Mouse (Mus musculus): ENCODE data around the gene Abraxas2. TPM values are rescaled to one million over a fixed set of nuclear protein-coding genes. Genes with fewer than 3 reads are reported as not detected.

Abraxas2 gene
- total RNA-seq (2021), result 10 to 100 TPM; 21.4 to 21.7 TPM
- long read RNA-seq, experiment 1, transcript Abraxas2-201 (9 exons, 2,892 nt), result major isoform, 21 of 24 reads
- long read RNA-seq, experiment 1, partial matches to known transcripts, result 2 of 24 reads
- long read RNA-seq, experiment 1, other reads (novel, unspliced or antisense), result 1 of 24 reads
- long read RNA-seq, experiment 2, transcript Abraxas2-201 (9 exons, 2,892 nt), result major isoform, 14 of 17 reads
- long read RNA-seq, experiment 2, partial matches to known transcripts, result 0 of 17 reads
- long read RNA-seq, experiment 2, other reads (novel, unspliced or antisense), result 1 of 17 reads

DNA sequence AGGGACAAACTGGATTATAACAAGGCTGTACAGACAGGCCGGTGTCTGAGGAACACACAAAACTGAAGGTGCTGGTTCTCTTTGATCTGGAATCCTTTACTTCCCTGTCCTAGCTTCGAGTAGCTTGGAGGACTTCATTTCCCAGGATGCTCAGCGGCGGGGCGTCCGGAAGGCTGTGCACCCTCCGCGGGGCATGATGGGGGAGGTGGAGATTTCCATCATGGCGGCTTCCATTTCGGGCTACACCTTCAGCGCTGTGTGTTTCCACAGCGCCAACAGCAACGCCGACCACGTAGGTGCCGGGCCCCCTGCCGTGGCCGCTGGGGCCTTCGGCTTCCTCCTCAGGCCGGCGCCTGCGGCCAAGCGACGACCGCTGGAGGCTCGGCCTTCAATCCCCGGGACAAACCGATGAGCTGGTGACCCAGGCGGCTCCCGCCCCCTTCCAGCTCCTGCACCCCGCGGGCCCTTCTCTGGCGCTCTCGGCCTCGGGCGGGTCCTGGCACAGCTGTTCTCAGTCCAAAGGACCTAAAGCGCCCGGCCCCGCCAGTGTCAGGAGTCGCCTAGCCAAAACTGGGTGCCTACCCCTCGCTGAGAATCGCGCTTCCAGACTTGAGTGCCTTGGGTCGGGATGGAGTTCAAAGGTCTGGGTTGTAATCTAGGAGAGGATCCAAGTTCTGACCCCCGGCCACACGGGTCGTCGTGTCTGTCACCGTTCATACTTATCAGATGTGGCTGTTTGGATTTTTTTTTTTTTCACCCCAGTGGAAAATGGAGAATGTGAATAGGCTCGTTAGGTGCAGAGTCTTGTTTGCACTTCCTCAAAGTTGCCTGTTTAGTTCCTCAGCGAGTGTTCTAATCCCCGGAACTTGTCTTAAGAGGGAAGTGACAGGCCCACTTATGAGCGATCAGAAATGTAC lies at the start of gene Abraxas2:
Gene Abraxas2 (plus strand): TSS at position 184 of the 917 bp plus-strand sequence.
- DNase-seq, result peak; percentile 95 to 97

DNA sequence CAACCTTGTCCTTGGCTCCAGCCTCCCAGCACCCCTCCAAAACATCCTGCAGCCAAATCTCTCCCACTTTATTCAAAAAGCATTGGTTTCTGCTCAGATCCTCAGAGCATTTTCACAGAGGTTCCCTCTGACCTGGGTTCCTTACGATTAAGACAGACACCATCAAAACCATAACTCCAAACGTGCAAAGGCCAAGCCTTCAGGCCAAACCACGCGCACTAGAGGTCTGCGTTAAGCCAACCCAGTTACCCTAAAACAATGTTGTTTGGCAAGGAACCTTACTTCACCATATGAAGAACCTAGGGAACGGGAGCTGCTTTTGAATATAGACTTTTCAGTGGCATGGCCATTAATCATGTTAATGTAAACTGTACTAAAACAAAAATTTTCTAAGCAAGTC lies 49.3 kb upstream of the Abraxas2 start:
- peak in 1 of 2 experiments; percentile 26 for DNase-seq

DNA sequence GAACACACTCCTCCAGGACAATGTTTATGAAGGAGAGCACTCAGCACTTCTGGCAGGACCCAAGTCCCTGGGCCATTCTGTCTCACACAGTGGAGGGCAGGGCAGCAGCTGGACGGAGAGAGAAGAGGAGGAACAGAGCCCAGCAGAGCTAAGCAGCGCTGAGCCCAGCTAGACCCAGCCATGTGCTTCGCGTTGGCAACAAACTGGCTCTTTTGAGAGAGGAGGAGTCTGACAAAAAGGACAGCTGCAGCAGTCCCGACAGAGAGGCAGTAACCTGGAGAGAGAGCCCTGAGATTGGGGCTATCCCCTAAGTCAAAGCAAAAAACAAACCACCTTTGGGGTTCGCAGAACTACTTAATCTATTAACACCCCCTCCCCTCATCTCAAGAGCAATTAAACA lies 48.7 kb upstream of the Abraxas2 start:
- peak; percentile 73 to 85 for DNase-seq

DNA sequence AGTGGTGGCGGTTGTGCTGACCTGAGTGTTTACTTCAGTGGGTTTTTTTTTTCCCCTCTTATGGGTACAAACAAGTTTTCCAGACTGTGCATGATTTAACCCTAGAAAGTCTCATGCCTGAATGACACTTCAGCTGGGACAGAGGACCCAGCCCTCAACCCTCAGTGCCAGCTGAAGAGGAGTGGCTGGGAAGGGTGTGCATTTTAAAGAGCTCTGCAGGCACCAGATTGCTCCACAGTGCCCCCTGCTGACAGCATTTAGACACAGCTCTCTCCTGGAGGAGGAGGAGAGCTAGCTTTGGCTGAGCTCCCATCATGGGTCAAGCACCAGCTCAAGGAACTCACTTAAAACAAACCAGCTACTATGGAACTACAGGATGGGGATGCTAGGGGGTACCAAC lies 48.1 kb upstream of the Abraxas2 start:
- peak; percentile 94 to 97 for DNase-seq

DNA sequence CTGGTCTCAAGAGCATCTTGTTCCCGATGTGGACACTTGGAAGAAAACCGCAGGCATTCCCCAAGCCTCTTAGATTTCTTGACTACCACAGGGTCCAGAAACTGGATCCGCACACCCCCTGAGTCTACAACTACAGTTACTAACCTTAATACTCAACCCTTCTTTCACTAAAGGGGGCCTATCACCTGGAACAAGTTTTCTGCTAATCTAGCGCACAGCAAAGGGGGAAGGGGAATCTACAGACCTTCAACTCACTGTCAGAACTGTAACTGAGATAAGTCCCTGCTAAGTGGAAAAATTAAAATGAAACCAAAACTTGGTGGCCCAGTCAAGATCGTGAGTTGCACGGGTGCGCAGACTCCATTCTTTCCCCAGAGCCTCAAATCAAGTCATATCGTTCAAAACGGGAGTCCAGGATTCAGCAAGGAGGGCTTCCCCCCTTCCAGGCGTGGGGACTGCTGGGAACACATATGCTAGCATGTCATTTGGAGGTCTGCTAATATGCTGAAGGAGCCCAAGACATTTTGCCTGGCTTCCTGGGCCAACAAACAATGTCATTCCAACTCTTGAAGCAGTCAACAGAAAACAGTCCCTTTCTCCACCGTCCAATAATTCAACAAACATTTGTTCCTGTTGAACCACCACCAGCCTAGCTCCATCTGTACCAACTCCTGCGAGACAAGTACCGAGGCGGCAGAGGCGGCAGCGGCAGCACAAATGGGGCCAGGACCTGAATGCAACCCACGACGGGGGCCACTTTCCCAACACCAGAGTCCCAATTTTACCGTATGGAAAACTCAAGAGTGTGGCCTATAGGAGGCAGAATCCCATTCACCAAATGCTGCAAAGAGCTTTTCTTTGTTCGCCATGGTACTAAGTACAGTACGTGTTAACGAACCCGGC lies 47.1 kb upstream of the Abraxas2 start:
- peak; percentile 58 to 70 for DNase-seq

DNA sequence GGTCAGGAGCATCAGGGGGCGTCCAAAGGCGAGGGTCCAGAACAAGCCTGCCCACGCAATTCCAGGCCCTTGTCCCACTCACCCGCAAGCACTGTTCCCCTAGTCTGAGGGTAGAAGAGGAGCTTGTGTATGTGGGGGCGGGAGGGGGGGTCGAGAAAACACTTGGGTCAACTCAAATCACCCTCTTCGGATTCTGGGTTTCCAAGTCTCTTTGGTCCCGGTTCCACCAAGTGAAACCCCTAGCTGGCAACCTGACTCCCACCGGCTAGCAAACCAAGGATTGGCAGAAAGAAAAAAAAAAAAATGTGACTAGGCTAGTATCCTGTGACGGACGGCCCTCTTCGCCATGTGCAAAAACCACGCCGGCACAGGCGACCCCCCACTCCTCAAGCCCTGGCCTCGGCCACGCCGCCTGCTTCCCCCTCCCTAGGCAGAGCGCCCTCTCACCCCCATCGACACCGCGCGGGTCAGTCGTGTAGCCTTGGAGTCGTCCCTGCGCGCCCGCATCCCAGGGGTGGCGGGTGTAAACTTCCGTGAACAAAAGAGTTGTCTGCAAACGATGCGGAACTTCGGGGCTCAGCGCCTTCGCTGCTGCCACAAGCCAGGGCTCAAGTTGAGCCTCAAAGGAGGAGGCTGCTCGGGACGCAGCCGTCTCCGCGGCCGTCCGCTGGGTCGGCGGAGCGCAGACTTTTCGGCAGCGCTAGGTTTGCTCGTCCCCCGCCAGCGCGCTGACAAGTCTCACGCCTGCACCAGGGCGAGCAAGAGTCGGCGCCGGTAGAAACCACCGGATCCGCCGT lies 46.2 kb upstream of the Abraxas2 start:
- peak; percentile 67 to 79 for DNase-seq

DNA sequence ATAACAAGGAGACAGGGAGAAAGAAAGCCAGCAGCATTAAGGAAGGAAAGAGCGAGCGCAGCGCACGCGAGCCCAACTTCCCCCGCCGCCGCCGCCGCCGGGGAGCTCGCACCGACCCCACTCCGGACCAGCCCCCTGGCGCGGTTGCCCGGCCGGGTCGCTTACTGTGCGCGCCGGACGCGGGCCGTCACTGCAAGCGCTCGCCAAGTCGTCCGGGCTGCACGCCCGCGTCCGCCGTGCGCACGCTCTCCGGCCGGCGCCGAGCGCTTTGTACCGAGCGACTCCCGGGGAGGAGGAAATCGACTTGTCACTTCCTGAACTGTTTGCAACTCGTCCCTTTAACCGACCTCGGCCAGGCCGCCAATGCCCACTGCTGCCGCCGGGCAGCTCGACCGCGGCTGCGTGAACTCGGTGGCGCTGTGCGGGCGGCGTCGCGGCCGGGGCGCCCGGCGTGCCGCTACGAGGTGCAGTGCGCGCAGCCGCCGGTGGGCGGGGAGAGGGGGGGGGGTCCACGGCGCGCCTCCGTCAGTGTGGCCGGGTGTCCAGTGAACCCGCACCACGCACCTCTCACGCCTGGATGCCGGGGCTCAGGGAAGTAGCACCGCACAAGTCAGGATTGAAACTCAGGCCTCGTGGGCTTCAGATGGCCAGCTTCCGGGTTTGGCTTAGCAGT lies 45.5 kb upstream of the Abraxas2 start, which contains the start of gene Fam53b:
Gene Fam53b (minus strand): TSS at position 471 of the 673 bp plus-strand sequence.
- peak; percentile 86 to 87 for DNase-seq

- DNase-seq, result no peak
These were observed 45.0 kb upstream of the Abraxas2 start for GRCm38 (mm10) chr7:132814089-132814450.

- DNase-seq, result peak in 1 of 2 experiments; percentile 23
These were observed 43.9 kb upstream of the Abraxas2 start for GRCm38 (mm10) chr7:132815081-132815480.

DNA sequence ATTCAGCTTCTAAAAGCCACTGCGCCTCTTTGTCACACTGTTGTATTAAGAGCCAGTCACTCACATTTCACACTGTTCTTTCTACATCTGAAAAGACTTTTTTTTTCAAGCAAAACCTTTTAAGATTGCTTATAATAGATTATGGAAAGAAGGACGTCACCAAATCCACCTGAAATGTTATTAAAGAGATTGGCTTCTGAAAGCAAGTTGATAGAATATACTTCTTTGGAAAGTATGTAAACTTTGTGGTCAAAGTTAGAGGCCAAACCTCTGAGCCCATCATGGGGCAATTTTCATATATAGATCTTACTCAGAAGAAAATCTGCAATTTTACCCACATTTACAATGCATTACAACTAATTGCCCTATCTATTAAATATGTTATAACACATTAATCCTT lies 42.5 kb upstream of the Abraxas2 start:
- no peak for DNase-seq

GRCm38 (mm10) chr7:132817056-132817455 lies 42.0 kb upstream of the Abraxas2 start:
- DNase-seq, result no peak

DNA sequence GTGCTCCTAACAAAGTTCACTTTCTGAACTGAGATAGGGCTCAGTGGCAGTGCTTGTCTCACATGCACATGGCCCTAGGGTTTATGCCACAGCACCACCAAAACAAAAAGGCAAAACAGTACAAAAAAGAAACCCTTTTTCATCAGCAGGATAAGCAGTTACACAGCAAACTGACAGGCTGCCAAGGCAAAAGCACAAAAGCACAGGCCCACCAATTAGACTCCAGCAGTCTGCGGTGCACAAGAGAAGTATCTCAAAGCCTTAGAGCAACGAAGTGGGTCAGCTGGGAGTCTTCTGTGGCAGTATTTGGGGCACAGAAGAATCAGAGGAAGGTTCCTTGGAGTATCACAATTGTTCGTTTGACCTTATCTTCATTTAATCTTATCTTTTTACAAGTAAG lies 38.3 kb upstream of the Abraxas2 start:
- no peak for DNase-seq

- no peak for DNase-seq
These were observed 35.2 kb upstream of the Abraxas2 start for GRCm38 (mm10) chr7:132823832-132824231.

DNA sequence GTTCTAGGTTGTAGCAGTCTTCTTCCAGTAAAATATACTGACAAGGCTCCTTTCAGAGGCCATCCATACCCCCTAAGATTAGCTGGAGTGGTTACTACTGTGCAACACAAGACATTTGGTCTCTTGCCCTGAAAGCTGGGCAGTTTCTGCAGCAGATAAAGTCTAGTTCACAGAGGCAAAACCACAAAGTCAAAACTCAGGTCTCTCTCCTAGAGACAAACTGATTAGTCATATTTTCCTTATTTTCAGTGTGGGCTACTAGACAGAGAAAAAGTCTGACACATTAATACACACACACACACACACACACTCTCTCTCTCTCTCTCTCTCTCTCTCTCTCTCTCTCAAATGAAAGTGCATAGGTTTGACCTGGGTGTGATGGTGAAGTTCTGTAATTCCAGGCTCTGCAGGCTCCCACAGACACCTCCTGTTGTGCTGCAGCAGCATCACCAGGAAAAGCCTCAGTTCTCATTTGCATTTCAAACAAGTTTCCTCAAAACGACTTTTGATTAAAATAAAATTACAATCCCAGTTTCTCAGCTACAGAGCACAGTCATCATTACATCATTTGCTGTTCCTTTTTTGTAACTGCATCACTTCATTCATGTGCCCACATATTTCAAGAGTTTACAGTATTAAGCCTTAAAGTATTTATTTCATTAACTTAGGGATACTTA lies 34.5 kb upstream of the Abraxas2 start:
- no peak for DNase-seq

DNA sequence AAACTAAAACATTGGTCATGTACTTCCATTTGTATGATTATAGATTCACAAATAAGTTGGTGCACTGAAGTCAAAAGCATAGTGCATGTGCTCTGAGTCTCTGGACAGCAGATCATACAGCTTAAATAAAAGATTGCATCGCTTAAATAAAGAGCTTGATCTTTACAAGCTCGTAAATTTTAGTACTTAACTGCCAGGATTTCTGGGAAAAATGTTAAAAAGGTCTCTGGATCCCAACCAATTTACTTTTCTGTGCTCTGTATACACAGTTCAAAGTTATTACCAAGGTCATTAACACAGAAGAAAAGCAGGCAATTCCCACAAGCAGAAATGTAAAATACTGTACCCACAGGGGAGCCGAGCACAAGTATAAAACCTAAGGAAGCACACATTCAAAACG lies 28.1 kb upstream of the Abraxas2 start:
- DNase-seq, result no peak

- DNase-seq, result no peak
These were observed 17.7 kb upstream of the Abraxas2 start for GRCm38 (mm10) chr7:132841287-132841686.

DNA sequence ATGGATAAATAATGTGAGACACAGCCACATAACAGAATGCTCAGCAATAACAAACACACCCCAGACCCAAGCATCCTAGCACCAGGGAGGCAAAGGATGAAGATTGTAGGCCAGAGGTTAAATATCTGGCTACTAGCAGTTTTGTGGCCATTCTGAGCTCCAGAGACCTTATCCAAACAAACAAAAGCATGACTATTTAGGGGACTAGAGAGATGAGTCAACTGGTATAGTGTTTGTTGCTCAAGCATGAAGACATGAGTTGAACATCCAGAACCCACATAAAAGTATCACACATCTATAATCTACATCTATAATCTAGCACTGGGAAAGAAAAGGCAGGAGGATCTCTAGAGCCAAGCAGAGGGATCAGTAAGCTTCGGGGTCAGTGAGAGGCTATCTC lies 16.6 kb upstream of the Abraxas2 start:
- DNase-seq, result no peak

DNA sequence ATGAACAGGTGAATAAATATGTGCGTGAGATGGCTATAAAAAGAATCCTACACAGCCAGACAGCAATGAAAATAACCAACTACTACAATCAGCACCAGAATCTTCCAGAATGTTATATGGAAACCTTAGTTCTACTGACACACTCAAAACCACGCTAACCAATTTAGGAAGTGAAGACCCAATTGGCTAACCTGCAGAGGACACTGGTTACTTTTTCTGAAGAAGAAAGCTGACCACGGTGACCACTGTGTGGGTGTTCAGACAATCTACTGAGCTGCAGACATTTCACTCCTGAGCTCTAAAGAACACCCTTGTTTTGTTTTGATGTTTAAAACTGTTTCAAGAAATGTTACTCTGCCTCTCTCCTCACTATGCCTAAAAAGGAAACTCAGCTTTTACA lies 15.9 kb upstream of the Abraxas2 start:
- no peak for DNase-seq

DNA sequence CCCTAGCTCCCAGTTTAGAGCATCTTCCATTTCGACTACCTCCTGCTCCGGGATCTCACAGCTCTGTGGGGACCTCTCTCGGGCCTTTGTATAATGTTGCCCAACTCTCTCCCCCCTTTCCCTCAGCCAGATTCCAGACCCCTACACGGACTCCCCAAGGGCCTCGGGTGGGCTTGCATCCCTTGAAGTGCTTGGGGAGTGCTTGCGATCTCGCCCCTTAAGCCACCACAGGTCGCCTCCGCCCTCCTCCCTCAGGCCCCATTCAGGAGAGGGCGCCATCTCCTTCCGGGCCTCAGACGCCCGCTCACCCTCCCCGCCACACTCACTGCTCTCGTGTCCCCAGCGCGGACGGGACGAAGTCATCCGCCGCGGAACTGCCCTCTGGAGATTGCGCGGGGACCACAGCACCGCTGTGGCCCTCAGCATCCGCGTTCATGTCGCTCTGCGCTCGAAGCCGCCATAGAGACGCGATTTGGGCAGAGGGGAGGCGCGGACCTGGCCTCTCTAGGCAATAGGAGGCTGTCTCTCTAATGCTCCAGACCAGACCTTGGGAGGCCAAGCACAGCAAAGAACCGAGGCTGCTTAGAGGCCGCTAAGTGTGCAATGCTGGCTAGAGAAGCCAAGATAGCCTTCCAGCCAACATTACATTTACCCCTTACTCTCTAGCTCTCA lies 6.7 kb upstream of the Abraxas2 start, which contains the start of gene Eef1akmt2:
Gene Eef1akmt2 (minus strand): TSS at position 501 of the 672 bp plus-strand sequence.
- DNase-seq, result peak; percentile 87 to 89

All from heart, adult 18-20 months (tissue).